Mouse (Mus musculus): ENCODE data around the gene Fermt2. TPM values are rescaled to one million over a fixed set of nuclear protein-coding genes. Genes with fewer than 3 reads are reported as not detected.
"Not testable (repeated sequence)": the region's sequence is repeated elsewhere in the genome, so short reads cannot be mapped to it uniquely, and the experiment has no call there.

Gene Fermt2
- polyA plus RNA-seq, 1 experiment from 2014 or later: 181 TPM

- 15% methylated on average over 6 of the region's 6 CpGs for WGBS
- Histone ChIP-seq H3K27ac (peak overlapping the region; percentile 73), H3K9me3 (replicated peaks) (no peaks in the 10 kb centered on the region), H3K9ac (no peak overlapping the region), H3K27me3 (no peaks in the 10 kb centered on the region), H3K4me2 (0 out of 2 replicates have a peak overlapping the region, but pooled peaks have one; percentile 19), H3K36me3 (peaks cover 34% of the 10 kb centered on the region), H3K4me3 (replicated peaks) (no peak overlapping the region), H3K4me1 (peaks cover 47% of the 10 kb centered on the region)
- ATAC-seq (replicated peaks; ENCODE audit: low FRiP score): peak; percentile 75
Observed at GRCm38 (mm10) chr14:45507032-45507431, 22.9 kb downstream of the Fermt2 start.

GRCm38 (mm10) chr14:45506165-45506564 lies 23.8 kb downstream of the Fermt2 start:
- H3K4me2 ChIP-seq: no peak overlapping the region
- H3K27ac ChIP-seq: peak overlapping the region; percentile 73; the same call in 1 of the 2 replicates
- H3K9ac ChIP-seq: no peak overlapping the region
- H3K9me3 ChIP-seq (replicated peaks): no peaks in the 10 kb centered on the region
- peaks cover 33% of the 10 kb centered on the region for H3K36me3 ChIP-seq
- no peak overlapping the region for H3K4me3 ChIP-seq (replicated peaks)
- no peaks in the 10 kb centered on the region for H3K27me3 ChIP-seq
- H3K4me1 ChIP-seq: peaks cover 46% of the 10 kb centered on the region
- ATAC-seq (replicated peaks; ENCODE audit: low FRiP score): no peak
- 85% methylated on average over 4 of the region's 4 CpGs for WGBS

GRCm38 (mm10) chr14:45504422-45505113 lies 25.4 kb downstream of the Fermt2 start:
- H3K9ac ChIP-seq: no peak overlapping the region
- H3K27ac ChIP-seq: no peak overlapping the region
- H3K4me2 ChIP-seq: no peak overlapping the region
- H3K4me1 ChIP-seq: peaks cover 37% of the 10 kb centered on the region
- no peak for ATAC-seq (replicated peaks; ENCODE audit: low FRiP score)
- H3K9me3 ChIP-seq (replicated peaks): no peaks in the 10 kb centered on the region
- no peaks in the 10 kb centered on the region for H3K27me3 ChIP-seq
- WGBS: 90% methylated on average over 10 of the region's 10 CpGs
- H3K36me3 ChIP-seq: peaks cover 46% of the 10 kb centered on the region
- no peak overlapping the region for H3K4me3 ChIP-seq (replicated peaks)

GRCm38 (mm10) chr14:45503934-45504333 lies 26.0 kb downstream of the Fermt2 start:
- Histone ChIP-seq H3K4me3 (replicated peaks) (no peak overlapping the region), H3K36me3 (peaks cover 47% of the 10 kb centered on the region), H3K9ac (no peak overlapping the region), H3K27me3 (no peaks in the 10 kb centered on the region), H3K4me1 (peaks cover 35% of the 10 kb centered on the region), H3K27ac (no peak overlapping the region), H3K9me3 (replicated peaks) (no peaks in the 10 kb centered on the region), H3K4me2 (no peak overlapping the region)
- ATAC-seq (replicated peaks; ENCODE audit: low FRiP score): no peak
- WGBS: 88% methylated on average over 3 of the region's 3 CpGs

- ATAC-seq (replicated peaks; ENCODE audit: low FRiP score): no peak
- WGBS: 68% methylated on average over 11 of the region's 11 CpGs
Observed at GRCm38 (mm10) chr14:45500052-45500451, 29.9 kb downstream of the Fermt2 start.

GRCm38 (mm10) chr14:45497116-45497515 lies 32.8 kb downstream of the Fermt2 start:
- Histone ChIP-seq H3K9me3 (replicated peaks) (no peaks in the 10 kb centered on the region), H3K27ac (no peak overlapping the region), H3K27me3 (no peaks in the 10 kb centered on the region), H3K36me3 (peaks cover 58% of the 10 kb centered on the region), H3K4me1 (0 out of 2 replicates have a peak, but pooled peaks cover 8% of the 10 kb centered on the region), H3K4me2 (no peak overlapping the region), H3K4me3 (replicated peaks) (no peak overlapping the region), H3K9ac (no peak overlapping the region)
- WGBS: 95% methylated on average over 3 of the region's 3 CpGs
- ATAC-seq (replicated peaks; ENCODE audit: low FRiP score): no peak

More at GRCm38 (mm10) chr14:45500052-45500451, 29.9 kb downstream of the Fermt2 start:
- Histone ChIP-seq H3K4me3 (replicated peaks) (no peak overlapping the region), H3K4me2 (no peak overlapping the region), H3K27me3 (no peaks in the 10 kb centered on the region), H3K27ac (no peak overlapping the region), H3K4me1 (0 out of 2 replicates have a peak, but pooled peaks cover 8% of the 10 kb centered on the region), H3K9ac (no peak overlapping the region), H3K9me3 (replicated peaks) (no peaks in the 10 kb centered on the region), H3K36me3 (peaks cover 69% of the 10 kb centered on the region)

- H3K9ac ChIP-seq; H3K4me3 ChIP-seq (replicated peaks); H3K27me3 ChIP-seq; ATAC-seq (replicated peaks; ENCODE audit: low FRiP score); H3K27ac ChIP-seq; H3K9me3 ChIP-seq (replicated peaks); H3K4me2 ChIP-seq: not testable (repeated sequence)
- Histone ChIP-seq H3K4me1 (peaks cover 11% of the 10 kb centered on the region; the same call in 1 of the 2 replicates), H3K36me3 (peaks cover 63% of the 10 kb centered on the region)
- 89% methylated on average over 14 of the region's 14 CpGs for WGBS
Observed at GRCm38 (mm10) chr14:45495810-45496209, 34.1 kb downstream of the Fermt2 start.

- Histone ChIP-seq H3K36me3 (peaks cover 54% of the 10 kb centered on the region), H3K27ac (no peak overlapping the region), H3K9ac (no peak overlapping the region), H3K9me3 (replicated peaks) (no peaks in the 10 kb centered on the region), H3K4me3 (replicated peaks) (no peak overlapping the region), H3K4me1 (peaks cover 3% of the 10 kb centered on the region; the same call in 1 of the 2 replicates), H3K27me3 (no peaks in the 10 kb centered on the region), H3K4me2 (no peak overlapping the region)
- 92% methylated on average over 4 of the region's 4 CpGs for WGBS
- no peak for ATAC-seq (replicated peaks; ENCODE audit: low FRiP score)
Observed at GRCm38 (mm10) chr14:45493891-45494290, 36.0 kb downstream of the Fermt2 start.

GRCm38 (mm10) chr14:45492668-45493067 lies 37.2 kb downstream of the Fermt2 start:
- Histone ChIP-seq H3K36me3 (peaks cover 42% of the 10 kb centered on the region), H3K4me1 (peaks cover 3% of the 10 kb centered on the region; the same call in 1 of the 2 replicates), H3K4me2 (no peak overlapping the region), H3K9me3 (replicated peaks) (no peaks in the 10 kb centered on the region), H3K27me3 (no peaks in the 10 kb centered on the region), H3K27ac (peak overlapping the region; percentile 42; the same call in 1 of the 2 replicates), H3K4me3 (replicated peaks) (no peak overlapping the region), H3K9ac (no peak overlapping the region)
- WGBS: 94% methylated on average over 4 of the region's 4 CpGs
- ATAC-seq (replicated peaks; ENCODE audit: low FRiP score): no peak

- H3K4me2 ChIP-seq: no peak overlapping the region
- H3K9me3 ChIP-seq (replicated peaks): no peaks in the 10 kb centered on the region
- H3K4me1 ChIP-seq: peaks cover 3% of the 10 kb centered on the region; the same call in 1 of the 2 replicates
- no peak overlapping the region for H3K4me3 ChIP-seq (replicated peaks)
- 62% methylated on average over 4 of the region's 4 CpGs for WGBS
- peaks cover 40% of the 10 kb centered on the region for H3K36me3 ChIP-seq
- H3K9ac ChIP-seq: no peak overlapping the region
- peak overlapping the region; percentile 42 for H3K27ac ChIP-seq
- H3K27me3 ChIP-seq: no peaks in the 10 kb centered on the region
- ATAC-seq (replicated peaks; ENCODE audit: low FRiP score): no peak
Observed at GRCm38 (mm10) chr14:45492038-45492437, 37.9 kb downstream of the Fermt2 start.

GRCm38 (mm10) chr14:45487201-45487600 lies 42.7 kb downstream of the Fermt2 start:
- not testable (repeated sequence) for ATAC-seq (replicated peaks; ENCODE audit: low FRiP score); H3K9me3 ChIP-seq (replicated peaks); H3K4me1 ChIP-seq; H3K4me3 ChIP-seq (replicated peaks); H3K9ac ChIP-seq; H3K27ac ChIP-seq; H3K27me3 ChIP-seq; H3K4me2 ChIP-seq
- 96% methylated on average over 2 of the region's 2 CpGs for WGBS
- H3K36me3 ChIP-seq: peaks cover 47% of the 10 kb centered on the region

- not testable (repeated sequence) for H3K4me3 ChIP-seq (replicated peaks); H3K27ac ChIP-seq; H3K4me2 ChIP-seq; ATAC-seq (replicated peaks; ENCODE audit: low FRiP score); H3K9me3 ChIP-seq (replicated peaks); H3K27me3 ChIP-seq; H3K9ac ChIP-seq
- peaks cover 11% of the 10 kb centered on the region; the same call in 1 of the 2 replicates for H3K4me1 ChIP-seq
- peaks cover 61% of the 10 kb centered on the region for H3K36me3 ChIP-seq
- WGBS: 94% methylated on average over 11 of the region's 11 CpGs
Observed at GRCm38 (mm10) chr14:45483361-45483760, 46.6 kb downstream of the Fermt2 start.
